Mouse (Mus musculus) kidney, adult 10 weeks (tissue): ENCODE results near the gene Elac2. TPM values are rescaled to one million over a fixed set of nuclear protein-coding genes. Genes with fewer than 3 reads are reported as not detected.

ENCODE experiments used
- polyA plus RNA-seq: library from polyadenylated mRNA; stranded (reverse); fragments of 350-450 nt; fragmentation: Illumina TruSeq; extraction: RNeasy Lipid Tissue Mini Kit (QIAGEN cat#74804); gene quantifications from one replicate; pipeline ENCODE4 v1.2.3, GENCODE M21; 2014; ENCODE audit warnings: low read depth, low replicate concordance

The Elac2 gene
- 7.7 TPM for polyA plus RNA-seq

GRCm38 (mm10) chr11:64978720-64979488, at the start of gene Elac2:
Gene Elac2 (plus strand): TSS chr11:64979038.

Other genes starting within 250 kb of the Elac2 start
- not detected for gene 1700086D15Rik, start 180.9 kb downstream of the Elac2 start, polyA plus RNA-seq
- gene Arhgap44, start 183.9 kb downstream of the Elac2 start, polyA plus RNA-seq: 2.9 TPM